Mouse (Mus musculus): ENCODE measurements around the gene Elmo1. TPM values are rescaled to one million over a fixed set of nuclear protein-coding genes. Genes with fewer than 3 reads are reported as not detected.
A peak's percentile ranks its signal among the peaks of the same experiment; 100 is the strongest.

Elmo1 gene
- total and polyA plus RNA-seq, 3 experiments = 5.2 to 7.6 TPM; not detected in 1

DNA sequence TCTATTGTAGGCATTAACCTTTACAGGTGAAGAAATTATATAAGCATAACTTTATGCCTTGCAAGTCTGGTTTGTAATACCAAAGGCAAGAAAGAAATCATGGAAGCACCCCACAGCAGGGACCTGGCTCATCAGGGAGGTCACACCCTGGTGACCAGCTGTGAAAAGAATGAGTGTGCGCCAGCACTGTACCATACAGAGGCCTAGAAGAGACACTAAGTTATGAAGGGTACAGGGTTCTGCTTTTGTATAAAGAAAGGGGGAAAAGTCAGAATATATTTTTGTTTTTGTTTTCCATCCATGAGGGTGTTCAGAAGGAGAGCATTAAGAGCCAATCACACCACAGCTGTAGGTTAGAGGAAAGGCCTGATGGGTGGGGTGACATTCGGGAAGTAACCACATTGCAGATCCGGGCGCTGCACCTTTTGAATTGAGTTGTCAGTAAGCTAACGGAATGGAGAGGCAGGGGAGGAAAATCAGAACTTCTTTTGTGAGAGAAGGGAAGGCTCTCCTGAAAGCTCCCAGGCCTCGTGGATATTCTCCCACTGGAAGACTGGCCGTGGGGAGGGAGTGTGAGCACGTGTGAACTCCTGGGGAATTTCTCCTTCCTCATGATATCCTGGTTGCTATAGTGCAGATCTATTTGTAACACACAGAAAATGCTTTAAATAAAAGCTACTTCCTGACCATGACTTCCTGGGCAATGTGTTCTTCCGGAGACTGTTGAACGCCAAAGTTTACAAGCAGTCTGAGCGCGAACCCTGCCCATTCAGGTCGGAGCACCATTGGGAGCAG lies 94.0 kb downstream of the Elmo1 start (continued):
- TF ChIP-seq TBP (IDR thresholded peaks at IDR 0.05; ENCODE audit: low read depth, low read length) = peak; percentile 57; the same call in 1 of the 2 replicates
- TF ChIP-seq ETS1 (IDR thresholded peaks at IDR 0.05; ENCODE audit: low read depth, low read length) = no peak
- no peak for TF ChIP-seq ZMIZ1 (IDR thresholded peaks at IDR 0.05; ENCODE audit: low read depth, low read length)
- 0 out of 2 replicates have a peak, but pooled peaks have one; percentile 31 for TF ChIP-seq MXI1 (IDR thresholded peaks at IDR 0.05; ENCODE audit: low read depth, low read length)
- TF ChIP-seq GATA1 (IDR thresholded peaks at IDR 0.05; ENCODE audit: low read depth, low read length) = no peak
- no peak for TF ChIP-seq GABPA (IDR thresholded peaks at IDR 0.05; ENCODE audit: low read depth, low read length)
- no peak for TF ChIP-seq MAFK (IDR thresholded peaks at IDR 0.05; ENCODE audit: borderline replicate concordance, low read depth, low read length)
- no peak for TF ChIP-seq KAT2A (conservative IDR thresholded peaks at IDR 0.05; ENCODE audit: low read depth, low read length)
- 0 out of 2 replicates have a peak, but pooled peaks have one; percentile 9 for TF ChIP-seq ELF1 (IDR thresholded peaks at IDR 0.05; ENCODE audit: low read depth, low read length)
- no peak for TF ChIP-seq JUND (IDR thresholded peaks at IDR 0.05; ENCODE audit: low read depth, low read length)
- no peak for TF ChIP-seq CHD2 (IDR thresholded peaks at IDR 0.05; ENCODE audit: low read length)
- TF ChIP-seq NRF1 (IDR thresholded peaks at IDR 0.05; ENCODE audit: insufficient read depth, low read depth, low read length, poor library complexity, severe bottlenecking) = no peak
- peak; percentile 25; the same call in 1 of the 2 replicates for TF ChIP-seq NELFE (IDR thresholded peaks at IDR 0.05; ENCODE audit: low read depth, low read length)
- TF ChIP-seq RCOR1 (IDR thresholded peaks at IDR 0.05; ENCODE audit: low read depth, low read length) = no peak
- no peak for TF ChIP-seq MAZ (IDR thresholded peaks at IDR 0.05; ENCODE audit: low read depth, low read length)

- no peaks in the 10 kb centered on the region for H3K27me3 ChIP-seq (ENCODE audit: control insufficient read depth in 1 of 2, insufficient read depth in 2 of 2, low read length in 2 of 2)
- peak overlapping the region; percentile 77 for H3K9ac ChIP-seq (ENCODE audit: control insufficient read depth, low read depth, low read length, poor library complexity, severe bottlenecking)
- H3K9me3 ChIP-seq (replicated peaks; ENCODE audit: insufficient read depth, low read length) = no peaks in the 10 kb centered on the region
- peaks cover 3% of the 10 kb centered on the region; the same call in 1 of the 2 replicates for H3K79me2 ChIP-seq (ENCODE audit: control insufficient read depth, insufficient read depth, low read length, poor library complexity)
- H3K4me3 ChIP-seq (ENCODE audit: control insufficient read depth in 1 of 2, insufficient read depth in 1 of 2, low read depth in 2 of 2, low read length in 2 of 2) = peak overlapping the region; percentile 65 to 67
- H3K4me1 ChIP-seq (ENCODE audit: control insufficient read depth in 1 of 2, insufficient read depth in 2 of 2, low read length in 2 of 2) = peaks cover 0 to 9% of the 10 kb centered on the region in 2 experiments; a peak in 3 of 4 replicates
- peaks cover 0 to 9% of the 10 kb centered on the region in 2 experiments; a peak in 2 of 4 replicates for H3K36me3 ChIP-seq (ENCODE audit: control insufficient read depth in 1 of 2, insufficient read depth in 2 of 2, low read length in 2 of 2)
- DNase-seq (ENCODE audit: low read depth, low spot score) = peak; percentile 82
- H3K27ac ChIP-seq (ENCODE audit: control insufficient read depth, low read depth, low read length) = peak overlapping the region; percentile 86
- TF ChIP-seq USF1 (IDR thresholded peaks at IDR 0.05; ENCODE audit: low read depth, low read length) = peak; percentile 24; the same call in 1 of the 2 replicates
- TF ChIP-seq POLR2AphosphoS5 (IDR thresholded peaks at IDR 0.05; ENCODE audit: borderline replicate concordance, low read depth, low read length) = no peak
- TF ChIP-seq ZKSCAN1 (IDR thresholded peaks at IDR 0.05; ENCODE audit: low read depth, low read length) = no peak
- TF ChIP-seq ZC3H11A (IDR thresholded peaks at IDR 0.05; ENCODE audit: low read depth, low read length) = no peak
- TF ChIP-seq GABPA (IDR thresholded peaks at IDR 0.05; ENCODE audit: low read depth, low read length) = no peak
- no peak for TF ChIP-seq USF2 (IDR thresholded peaks at IDR 0.05; ENCODE audit: borderline replicate concordance in 1 of 2, insufficient read depth in 1 of 2, low read depth in 1 of 2, low read length in 2 of 2)
- no peak for TF ChIP-seq ZNF384 (IDR thresholded peaks at IDR 0.05; ENCODE audit: low read depth, low read length)
- TF ChIP-seq HCFC1 (IDR thresholded peaks at IDR 0.05; ENCODE audit: low read depth, low read length) = peak; percentile 71
- TF ChIP-seq KAT2A (conservative IDR thresholded peaks at IDR 0.05; ENCODE audit: low read depth, low read length) = no peak
- peak; percentile 57 for TF ChIP-seq SIN3A (IDR thresholded peaks at IDR 0.05; ENCODE audit: low read length)
- TF ChIP-seq NRF1 (IDR thresholded peaks at IDR 0.05; ENCODE audit: insufficient read depth, low read depth, low read length, poor library complexity, severe bottlenecking) = peak; percentile 39; the same call in 1 of the 2 replicates
- no peak for TF ChIP-seq SMC3 (IDR thresholded peaks at IDR 0.05; ENCODE audit: low read depth, low read length)
- TF ChIP-seq TBP (IDR thresholded peaks at IDR 0.05; ENCODE audit: low read depth, low read length) = 0 out of 2 replicates have a peak, but pooled peaks have one; percentile 35
- TF ChIP-seq POLR2A (IDR thresholded peaks at IDR 0.05; ENCODE audit: control insufficient read depth in 1 of 2, insufficient read depth in 1 of 2, low read depth in 1 of 2, low read length in 2 of 2, poor library complexity in 1 of 2) = peak in 1 of 2 experiments; percentile 58; a peak in 1 of 4 replicates
- TF ChIP-seq TCF12 (IDR thresholded peaks at IDR 0.05; ENCODE audit: low read depth, low read length) = peak; percentile 41
- TF ChIP-seq MAFK (IDR thresholded peaks at IDR 0.05; ENCODE audit: borderline replicate concordance, low read depth, low read length) = no peak
- TF ChIP-seq TAL1 (IDR thresholded peaks at IDR 0.05; ENCODE audit: low read length) = no peak
- peak; percentile 78 for TF ChIP-seq MXI1 (IDR thresholded peaks at IDR 0.05; ENCODE audit: low read depth, low read length)
- TF ChIP-seq E2F4 (IDR thresholded peaks at IDR 0.05; ENCODE audit: borderline replicate concordance, low read depth, low read length) = no peak
- no peak for TF ChIP-seq POLR2AphosphoS2 (IDR thresholded peaks at IDR 0.05; ENCODE audit: low read length)
- no peak for TF ChIP-seq RCOR1 (IDR thresholded peaks at IDR 0.05; ENCODE audit: low read depth, low read length)
- TF ChIP-seq CHD2 (IDR thresholded peaks at IDR 0.05; ENCODE audit: low read length) = no peak
Measured at GRCm38 (mm10) chr13:20185034-20185846, 94.8 kb downstream of the Elmo1 start.
